Mouse (Mus musculus) skeletal muscle tissue, postnatal 0 days (tissue): ENCODE measurements around the gene Olfr575. TPM values are rescaled to one million over a fixed set of nuclear protein-coding genes. Genes with fewer than 3 reads are reported as not detected.

Source experiments
- polyA plus RNA-seq: library from polyadenylated mRNA; unstranded; fragments of >200 nt; fragmentation: Nextera tagmentation; extraction: Ambion mirVana; gene quantifications from 2 replicates; pipeline ENCODE4 v1.2.1, GENCODE M21; 2015

Olfr575 gene
- not detected in 2 replicates for polyA plus RNA-seq

DNA sequence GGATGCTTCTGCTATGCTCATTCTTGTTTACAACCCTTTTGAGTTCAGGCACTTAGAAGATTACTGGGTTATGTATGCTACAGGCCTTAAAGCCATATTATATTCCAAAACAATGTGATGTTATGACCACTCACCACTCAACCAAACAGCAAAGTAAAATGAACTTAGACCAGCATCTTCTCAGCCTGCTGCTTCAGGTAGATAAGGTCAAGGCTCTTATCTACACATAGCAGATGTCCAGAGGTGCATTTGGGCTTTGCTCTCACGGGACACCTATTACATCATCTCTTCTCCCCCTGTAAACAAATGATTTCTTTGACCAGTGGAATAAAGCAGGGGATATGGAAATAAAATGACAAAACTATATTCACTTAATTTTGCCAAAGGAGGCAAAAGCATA, at the start of gene Olfr575:
TSS of gene Olfr575 (minus strand) at position 183 of the 400 bp plus-strand sequence.

DNA sequence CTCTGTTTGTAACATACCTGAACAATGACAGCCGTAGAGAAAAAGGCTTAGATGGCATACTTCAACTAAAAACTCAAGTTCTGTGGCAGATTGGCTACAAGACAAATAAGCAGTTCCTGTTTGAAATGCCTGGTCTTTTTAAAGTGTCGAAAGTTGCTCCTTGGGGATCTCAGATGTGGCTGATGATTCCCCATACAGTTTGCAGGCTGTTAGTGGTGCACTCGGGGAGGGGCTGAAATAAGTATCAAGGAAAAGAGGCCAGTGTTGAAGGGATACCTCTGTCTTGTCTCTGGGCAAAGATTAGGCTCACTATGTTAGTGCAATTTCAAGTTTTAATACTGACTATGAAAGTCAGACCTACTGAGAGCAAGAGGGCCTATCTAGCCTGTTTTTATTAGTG, 30.6 kb upstream of the Olfr575 start, which contains the start of gene Olfr578:
TSS of gene Olfr578 (minus strand) at position 101 of the 400 bp plus-strand sequence.

DNA sequence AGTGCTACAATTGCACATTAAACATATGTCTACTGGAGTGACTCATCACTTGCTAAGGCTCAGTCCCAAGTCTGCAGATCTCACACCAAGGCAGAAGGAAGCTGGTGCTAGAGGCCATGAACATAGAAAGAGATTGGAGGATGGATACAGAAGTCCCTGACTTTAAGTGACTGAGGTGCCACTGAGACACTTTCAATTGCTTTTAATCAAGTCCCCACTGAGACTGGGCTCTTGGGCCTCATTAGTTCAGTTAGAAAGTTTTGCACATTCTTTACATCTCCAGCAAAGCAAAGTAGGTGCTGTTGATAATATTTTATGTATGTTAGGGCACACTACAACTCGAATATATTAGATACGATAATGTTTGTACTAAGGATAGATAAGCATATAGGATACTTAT, 17.3 kb upstream of the Olfr575 start, which contains the start of gene Olfr577:
TSS of gene Olfr577 (minus strand) at position 101 of the 400 bp plus-strand sequence.

DNA sequence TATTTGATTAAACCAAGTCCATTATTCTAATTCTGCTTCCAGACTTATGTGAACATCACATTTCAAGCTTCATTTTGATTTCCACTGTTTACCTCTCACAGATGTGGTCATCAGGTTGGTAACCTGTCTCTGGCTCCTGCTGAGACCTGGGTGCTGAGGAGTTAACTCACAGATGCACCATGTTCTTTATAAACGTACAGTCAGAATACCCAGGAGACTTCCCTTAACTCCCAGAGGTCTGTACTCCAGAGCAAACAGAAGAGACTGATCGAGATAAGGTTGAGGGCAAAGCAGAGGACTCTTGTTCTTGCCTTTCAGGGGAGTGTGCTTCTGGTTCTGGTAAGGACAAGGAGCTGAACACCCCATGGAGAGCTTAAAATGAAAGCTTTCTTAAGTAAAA, 3.8 kb upstream of the Olfr575 start, which contains the start of gene Olfr576:
TSS of gene Olfr576 (plus strand) at position 301 of the 400 bp plus-strand sequence.

DNA sequence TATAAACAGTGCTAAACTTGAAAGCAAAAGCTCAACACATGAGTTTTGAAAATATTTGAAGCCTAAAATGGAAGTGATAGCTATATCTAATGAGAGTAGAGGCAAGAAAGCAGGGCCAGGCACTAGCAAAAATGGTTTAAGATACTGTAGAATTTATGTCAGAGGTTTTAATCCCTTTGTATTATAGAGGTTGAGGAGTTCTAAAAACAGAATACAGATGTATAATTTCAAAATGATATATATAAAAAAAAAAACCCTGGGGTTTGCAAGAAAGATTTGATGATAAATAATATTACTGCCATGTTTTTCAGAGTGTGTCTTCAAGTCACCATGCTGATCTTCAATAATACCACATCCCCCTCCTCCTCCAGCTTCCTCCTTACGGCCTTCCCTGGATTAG, 10.4 kb downstream of the Olfr575 start, which contains the start of gene Olfr574:
TSS of gene Olfr574 (plus strand) at position 301 of the 400 bp plus-strand sequence.

DNA sequence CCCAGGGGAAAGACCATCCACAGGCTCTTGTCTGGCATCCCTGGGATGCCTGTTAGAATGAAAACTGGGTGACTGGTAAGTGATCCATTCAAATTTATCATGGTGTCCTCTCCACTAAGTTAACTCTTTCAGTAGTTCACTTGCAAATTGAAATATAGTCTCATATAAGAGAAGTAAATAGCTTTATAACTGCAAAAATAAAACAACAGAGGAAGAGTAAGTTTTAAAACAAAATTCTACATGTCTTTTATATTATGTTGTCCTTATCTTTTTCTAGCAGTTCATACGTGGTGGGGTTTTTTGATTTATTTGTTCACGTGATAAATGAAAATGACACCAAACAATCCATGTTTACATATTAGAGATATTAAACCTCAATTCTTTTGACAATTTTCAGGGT, 16.1 kb downstream of the Olfr575 start, which contains the start of gene Olfr573-ps1:
TSS of gene Olfr573-ps1 (minus strand) at position 101 of the 400 bp plus-strand sequence.

DNA sequence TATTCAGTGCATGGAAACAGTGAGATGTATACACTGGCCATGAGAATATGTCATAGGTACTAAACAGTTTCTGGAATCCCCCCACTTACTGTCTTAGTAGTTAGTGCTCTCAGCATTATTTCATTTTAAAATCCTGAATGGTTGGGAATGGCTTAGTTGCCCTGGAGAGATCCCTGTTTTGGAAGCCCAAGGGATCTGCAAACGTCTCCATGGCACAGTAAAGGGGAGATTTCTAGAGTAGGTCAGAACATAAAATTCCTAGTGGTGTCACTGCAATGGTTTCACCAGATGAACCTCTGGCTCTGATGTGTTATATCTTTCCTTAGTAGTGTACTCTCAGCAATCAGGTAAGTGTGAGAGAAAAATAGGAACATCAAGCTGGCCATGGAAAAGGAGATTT, 34.5 kb downstream of the Olfr575 start, which contains the start of gene Olfr572:
TSS of gene Olfr572 (plus strand) at position 301 of the 400 bp plus-strand sequence.

DNA sequence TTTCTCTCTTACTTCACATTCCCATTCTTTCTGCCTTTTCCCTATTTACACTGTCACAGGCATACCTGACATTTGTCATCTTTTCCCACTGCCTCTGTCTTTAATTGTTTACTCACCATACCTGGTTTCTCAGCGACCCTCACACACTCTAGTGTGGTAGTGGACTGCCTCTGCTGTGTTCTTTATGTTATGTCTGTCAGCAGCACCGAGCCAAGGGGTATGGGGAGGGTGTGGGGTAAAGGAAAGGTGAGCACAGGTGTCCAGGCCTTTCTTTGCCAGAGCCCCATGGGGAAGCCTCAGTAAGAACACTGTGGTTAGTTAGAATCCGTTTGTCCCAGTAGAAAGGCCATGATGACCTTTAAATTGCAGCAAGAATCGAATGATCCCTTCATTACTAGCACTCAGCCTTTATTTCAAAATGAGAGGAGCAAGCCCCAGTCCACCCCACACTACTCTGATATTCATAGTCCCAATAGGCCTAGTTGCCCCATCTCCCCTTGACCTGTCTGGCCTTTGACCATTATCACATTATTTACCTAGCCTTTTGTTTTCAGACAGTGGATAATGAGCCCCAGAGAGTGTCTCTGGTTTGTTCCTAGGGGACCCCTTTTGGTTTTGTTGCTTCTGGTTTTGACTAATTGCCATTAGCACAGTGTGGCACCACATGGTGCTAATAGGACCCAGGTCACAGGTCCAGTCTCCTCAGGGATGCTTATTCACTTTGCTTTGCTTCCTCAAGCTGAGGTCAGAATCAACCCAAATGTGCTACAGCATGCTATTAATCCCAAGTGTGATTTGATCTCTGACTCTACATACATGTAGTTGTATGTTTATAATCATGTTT, 41.3 kb downstream of the Olfr575 start, which contains the start of gene Olfr571:
TSS of gene Olfr571 (minus strand) at position 505 of the 844 bp plus-strand sequence.

Other genes starting within 250 kb of the Olfr575 start
- not detected in 2 replicates for gene Olfr33, start 239.7 kb downstream of the Olfr575 start, polyA plus RNA-seq
- gene Olfr559, start 231.3 kb downstream of the Olfr575 start, polyA plus RNA-seq: not detected in 2 replicates
- gene Olfr560, start 199.4 kb downstream of the Olfr575 start, polyA plus RNA-seq: not detected in 2 replicates
- 0.90 and 0.95 TPM in 2 replicates for gene Olfr78, start 199.3 kb downstream of the Olfr575 start, polyA plus RNA-seq
- gene Olfr561, start 187.6 kb downstream of the Olfr575 start, polyA plus RNA-seq: 0.09 and 0.23 TPM in 2 replicates
- not detected in 2 replicates for gene Olfr564, start 155.3 kb downstream of the Olfr575 start, polyA plus RNA-seq
- gene Olfr566, start 100.0 kb downstream of the Olfr575 start, polyA plus RNA-seq: 0.15 TPM in 1 of 2 replicates, not detected in the other
- not detected in 2 replicates for gene Olfr568, start 81.7 kb downstream of the Olfr575 start, polyA plus RNA-seq
- not detected in 2 replicates for gene Olfr569, start 67.9 kb downstream of the Olfr575 start, polyA plus RNA-seq
- not detected in 2 replicates for gene Olfr570, start 64.2 kb downstream of the Olfr575 start, polyA plus RNA-seq
- not detected in 2 replicates for gene Olfr571, start 41.2 kb downstream of the Olfr575 start, polyA plus RNA-seq
- not detected in 2 replicates for gene Olfr572, start 34.4 kb downstream of the Olfr575 start, polyA plus RNA-seq
- gene Olfr573-ps1, start 16.2 kb downstream of the Olfr575 start, polyA plus RNA-seq: not detected in 2 replicates
- not detected in 2 replicates for gene Olfr574, start 10.3 kb downstream of the Olfr575 start, polyA plus RNA-seq
- not detected in 2 replicates for gene Olfr576, start 3.9 kb upstream of the Olfr575 start, polyA plus RNA-seq
- not detected in 2 replicates for gene Olfr577, start 17.2 kb upstream of the Olfr575 start, polyA plus RNA-seq
- not detected in 2 replicates for gene Olfr578, start 30.5 kb upstream of the Olfr575 start, polyA plus RNA-seq
- gene Olfr582, start 79.2 kb upstream of the Olfr575 start, polyA plus RNA-seq: not detected in 2 replicates
- not detected in 2 replicates for gene Olfr583, start 92.5 kb upstream of the Olfr575 start, polyA plus RNA-seq
- not detected in 2 replicates for gene Olfr584, start 123.1 kb upstream of the Olfr575 start, polyA plus RNA-seq
- not detected in 2 replicates for gene Olfr585, start 138.9 kb upstream of the Olfr575 start, polyA plus RNA-seq
- not detected in 2 replicates for gene Olfr586, start 166.9 kb upstream of the Olfr575 start, polyA plus RNA-seq
- gene Olfr588-ps1, start 182.1 kb upstream of the Olfr575 start, polyA plus RNA-seq: not detected in 2 replicates
- gene Olfr589, start 197.6 kb upstream of the Olfr575 start, polyA plus RNA-seq: not detected in 2 replicates
- gene Olfr591, start 219.6 kb upstream of the Olfr575 start, polyA plus RNA-seq: not detected in 2 replicates
- not detected in 2 replicates for gene Olfr592, start 226.0 kb upstream of the Olfr575 start, polyA plus RNA-seq